Mouse (Mus musculus) liver, embryonic 14.5 days (tissue): Measurements from ENCODE around the gene Olfr544.

Experiments
- CTCF ChIP-seq: IDR thresholded peaks from 2 replicates; pipeline ENCODE4 v1.5.1; 2016; ENCODE audit warnings: antibody characterized with exemption, low read depth, control low read depth
- EP300 ChIP-seq: IDR thresholded peaks from 2 replicates; pipeline ENCODE4 v1.6.1; 2016; ENCODE audit warnings: antibody characterized with exemption, low read depth

- TF ChIP-seq CTCF (peak; percentile 38), EP300 (no peak)
These were observed 10.7 kb downstream of the Olfr544 start for GRCm38 (mm10) chr7:102477377-102477776.
